Mouse (Mus musculus) midbrain, embryonic 12.5 days (tissue): ENCODE measurements at regions not wholly inside any gene's neighbourhood (a gene's known extent, or its start where the extent isn't known, plus 50 kb on each side); places are given as distances from the start of the nearest gene placed in this dataset.

Experiments
- ATAC-seq: fragments of 200-750 bp; cut with Nextera tagmentation; 2 replicates; pipeline ENCODE4 v1.8.0; 2017; ENCODE audit warnings: low read depth, moderate TSS enrichment, moderate library complexity; ENCODE audit not compliant: low FRiP score
- H3K27ac ChIP-seq: fragments of 300-500 bp; sonication (generic); replicated peaks from 2 replicates; pipeline ENCODE4 v1.5.1; 2016; ENCODE audit warnings: mild to moderate bottlenecking
- H3K27me3 ChIP-seq: fragments of 300-500 bp; sonication (generic); 2 replicates; pipeline ENCODE4 v1.6.1; 2016; ENCODE audit warnings: mild to moderate bottlenecking
- H3K36me3 ChIP-seq: fragments of 300-500 bp; sonication (generic); 2 replicates; pipeline ENCODE4 v1.6.1; 2016
- H3K4me1 ChIP-seq: fragments of 300-500 bp; sonication (generic); 2 replicates; pipeline ENCODE4 v1.6.1; 2016
- H3K4me2 ChIP-seq: fragments of 300-500 bp; sonication (generic); replicated peaks from 2 replicates; pipeline ENCODE4 v1.6.1; 2016; ENCODE audit warnings: mild to moderate bottlenecking, moderate library complexity
- H3K4me3 ChIP-seq: fragments of 300-500 bp; sonication (generic); 2 replicates; pipeline ENCODE4 v1.5.1; 2016; ENCODE audit warnings: mild to moderate bottlenecking
- H3K9ac ChIP-seq: fragments of 300-500 bp; sonication (generic); replicated peaks from 2 replicates; pipeline ENCODE4 v1.6.1; 2016; ENCODE audit warnings: mild to moderate bottlenecking, moderate library complexity
- H3K9me3 ChIP-seq: fragments of 300-500 bp; sonication (generic); 2 replicates; pipeline ENCODE4 v1.6.1; 2016; ENCODE audit warnings: mild to moderate bottlenecking
- WGBS: fragments of 180-500 bp; shearing (Covaris S2); methylation state at CpG from one replicate; pipeline ENCODE4 v1.1.7; 2016; 5-methylcytosine and 5-hydroxymethylcytosine counted together

DNA sequence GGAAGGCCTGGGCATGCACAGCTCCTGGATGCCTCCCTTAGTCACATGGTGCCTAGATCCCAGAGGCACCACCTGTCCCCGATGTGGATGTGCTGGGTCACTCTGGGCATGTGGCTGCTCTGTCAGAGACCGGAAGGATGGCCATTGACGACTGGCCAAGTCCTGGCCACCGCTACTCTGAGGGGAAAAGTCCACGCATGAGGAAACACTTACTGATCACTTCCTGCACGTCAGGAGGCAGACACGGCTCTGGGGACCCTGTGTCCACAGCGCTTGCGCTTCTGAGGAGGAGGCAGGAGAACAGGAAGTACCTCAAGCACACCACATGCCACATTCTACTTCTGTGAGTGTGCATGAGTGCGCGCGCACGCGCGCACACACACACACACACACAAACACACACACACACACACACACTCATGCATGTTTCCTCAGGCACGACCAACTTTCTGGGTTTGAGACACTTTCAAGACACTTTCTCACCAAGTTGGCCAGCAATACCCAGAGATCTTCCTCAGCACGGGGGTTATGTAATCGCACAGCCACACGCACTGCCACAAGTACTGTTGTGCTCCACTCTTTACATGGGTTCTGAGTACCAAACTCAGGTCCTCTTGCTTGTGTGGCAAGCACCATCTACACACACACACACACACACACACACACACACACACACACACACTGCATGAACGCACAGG is 85.7 kb upstream of the Tmem189 start:
- Histone ChIP-seq H3K4me2 (no peak overlapping the region), H3K4me1 (peaks cover 27% of the 10 kb centered on the region), H3K27ac (no peak overlapping the region), H3K9me3 (no peaks in the 10 kb centered on the region), H3K27me3 (peaks cover 30% of the 10 kb centered on the region), H3K36me3 (no peaks in the 10 kb centered on the region), H3K4me3 (no peak overlapping the region), H3K9ac (no peak overlapping the region)
- ATAC-seq, result no peak
- WGBS, result 79% methylated on average over 20 of the region's 20 CpGs

DNA sequence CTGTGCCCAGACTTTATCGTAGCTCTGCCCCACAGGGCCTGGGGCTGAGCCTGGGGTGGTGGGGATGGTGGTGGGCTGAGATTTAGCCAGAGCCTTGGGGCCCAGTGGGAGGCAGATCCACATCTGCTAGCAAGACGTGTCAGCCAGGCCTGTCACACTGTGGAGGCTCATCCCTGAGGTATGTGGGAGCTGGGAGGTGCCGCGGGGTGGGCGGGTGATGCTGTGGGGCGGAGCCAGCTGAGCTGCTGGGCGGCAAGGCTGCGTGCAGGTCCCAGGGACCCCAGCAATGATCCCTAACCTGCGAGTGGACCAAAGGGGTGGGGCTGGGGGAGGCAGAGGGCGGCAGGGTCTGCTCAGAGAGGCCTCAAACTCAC is 85.2 kb upstream of the Tmem189 start:
- Histone ChIP-seq H3K4me1 (peaks cover 27% of the 10 kb centered on the region), H3K4me3 (no peak overlapping the region), H3K27me3 (peaks cover 30% of the 10 kb centered on the region), H3K9ac (no peak overlapping the region), H3K36me3 (no peaks in the 10 kb centered on the region), H3K9me3 (no peaks in the 10 kb centered on the region), H3K27ac (no peak overlapping the region), H3K4me2 (no peak overlapping the region)
- WGBS, result 19% methylated on average over 10 of the region's 10 CpGs
- ATAC-seq, result no peak

DNA sequence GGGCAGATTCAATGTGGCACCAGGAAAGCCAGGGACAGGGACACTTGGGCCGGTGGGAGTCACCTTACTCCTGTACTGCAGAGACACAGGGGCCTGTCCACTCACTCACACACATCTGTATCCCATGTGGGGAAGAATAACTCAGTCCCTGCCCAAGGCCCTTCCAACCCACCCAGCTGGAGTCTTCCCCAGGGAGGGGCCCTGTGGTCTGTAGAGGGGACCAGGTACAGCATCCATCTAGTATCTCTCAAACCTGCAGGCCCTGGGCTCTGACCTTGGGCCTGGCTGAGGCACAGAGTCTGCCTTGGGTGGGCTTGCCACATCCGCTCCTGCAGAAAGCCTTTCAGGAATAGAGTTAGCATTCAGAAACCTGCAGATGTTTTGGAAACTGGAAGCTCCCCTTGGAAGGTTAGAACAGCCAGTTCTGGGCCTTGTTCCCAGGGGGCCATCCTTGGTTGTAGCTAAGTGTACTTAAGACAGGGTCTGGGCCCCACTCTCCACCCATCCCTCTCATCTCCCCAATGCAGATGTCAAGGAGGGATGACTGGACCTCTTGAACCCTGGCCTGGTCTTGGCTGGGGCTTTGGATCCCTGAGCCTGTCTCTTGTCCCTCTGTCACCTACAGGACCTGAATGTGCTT is 84.7 kb upstream of the Tmem189 start:
- peaks cover 27% of the 10 kb centered on the region for H3K4me1 ChIP-seq
- no peak for ATAC-seq
- no peaks in the 10 kb centered on the region for H3K9me3 ChIP-seq
- no peaks in the 10 kb centered on the region for H3K36me3 ChIP-seq
- H3K27me3 ChIP-seq, result peaks cover 30% of the 10 kb centered on the region
- H3K27ac ChIP-seq, result no peak overlapping the region
- no peak overlapping the region for H3K4me2 ChIP-seq
- no peak overlapping the region for H3K9ac ChIP-seq
- no peak overlapping the region for H3K4me3 ChIP-seq
- WGBS, result 89% methylated on average over 2 of the region's 2 CpGs

DNA sequence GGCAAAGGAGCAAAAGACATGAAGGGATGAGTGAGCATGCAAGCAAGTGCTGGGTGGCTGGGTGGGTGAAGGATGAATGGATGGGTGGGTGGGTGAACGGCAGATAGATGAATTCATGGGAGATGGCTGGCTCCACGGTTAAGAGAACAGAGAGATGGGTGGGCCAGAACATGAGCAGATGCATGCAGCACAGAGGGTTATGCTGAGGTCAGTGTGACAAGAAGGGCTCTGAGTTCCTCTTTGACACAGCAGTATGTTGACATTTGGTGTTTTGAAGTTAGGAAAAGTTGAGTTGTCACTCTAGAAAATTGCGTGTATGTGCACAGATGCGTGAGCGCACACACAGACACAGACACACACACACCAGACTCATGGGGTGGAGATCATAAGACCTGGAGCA is 83.2 kb upstream of the Tmem189 start:
- no peak overlapping the region for H3K4me3 ChIP-seq
- no peak overlapping the region for H3K27ac ChIP-seq
- peaks cover 15% of the 10 kb centered on the region for H3K4me1 ChIP-seq
- H3K36me3 ChIP-seq, result no peaks in the 10 kb centered on the region
- no peak overlapping the region for H3K9ac ChIP-seq
- WGBS, result 98% methylated on average over 5 of the region's 5 CpGs
- peaks cover 30% of the 10 kb centered on the region for H3K27me3 ChIP-seq
- ATAC-seq, result no peak
- H3K9me3 ChIP-seq, result no peaks in the 10 kb centered on the region
- no peak overlapping the region for H3K4me2 ChIP-seq

DNA sequence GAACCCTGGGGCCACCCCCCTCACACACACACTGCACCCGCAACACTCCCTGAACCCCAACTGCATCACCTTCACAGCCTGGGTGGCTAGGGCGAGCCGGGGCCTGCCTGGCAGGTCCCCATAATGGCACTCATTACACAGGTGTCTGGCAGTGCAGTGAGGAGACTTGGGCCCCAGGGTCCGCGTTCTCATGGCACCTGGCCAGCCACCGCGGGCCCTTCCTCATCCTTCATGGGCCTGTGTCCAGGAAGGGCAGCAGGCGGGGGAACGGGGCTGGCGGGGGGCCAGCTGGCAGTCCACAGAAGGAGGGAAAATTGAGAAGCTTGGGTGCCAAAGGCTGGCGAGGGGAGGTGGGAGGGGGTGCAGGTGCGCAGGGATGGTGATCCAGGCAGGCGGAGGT is 78.3 kb upstream of the Tmem189 start:
- H3K4me1 ChIP-seq, result no peaks in the 10 kb centered on the region
- no peak overlapping the region for H3K4me2 ChIP-seq
- H3K9me3 ChIP-seq, result no peaks in the 10 kb centered on the region
- H3K27ac ChIP-seq, result no peak overlapping the region
- H3K4me3 ChIP-seq, result no peak overlapping the region
- H3K36me3 ChIP-seq, result no peaks in the 10 kb centered on the region
- no peak overlapping the region for H3K9ac ChIP-seq
- 88% methylated on average over 13 of the region's 13 CpGs for WGBS
- no peak for ATAC-seq
- H3K27me3 ChIP-seq, result no peaks in the 10 kb centered on the region

DNA sequence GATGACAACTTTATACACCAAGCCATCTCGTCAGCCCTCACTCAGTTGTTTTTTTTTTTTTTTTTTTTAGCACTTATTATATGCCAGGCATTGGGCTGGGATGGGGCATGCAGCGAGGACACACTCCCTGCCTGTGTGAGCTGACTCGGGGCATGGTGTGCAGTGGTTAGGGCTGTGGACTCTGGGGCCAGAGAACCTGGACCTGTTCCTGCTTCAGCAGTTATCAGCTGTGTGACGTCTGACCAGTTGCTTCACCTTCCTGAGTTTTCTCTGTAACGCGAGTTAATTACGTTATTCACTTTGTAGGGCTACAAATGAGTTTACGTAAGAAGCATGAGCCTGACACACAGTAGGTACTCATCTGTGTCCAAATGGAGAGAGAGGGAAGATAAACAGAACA is 77.7 kb upstream of the Tmem189 start:
- Histone ChIP-seq H3K4me1 (no peaks in the 10 kb centered on the region), H3K9me3 (no peaks in the 10 kb centered on the region), H3K27ac (no peak overlapping the region), H3K36me3 (no peaks in the 10 kb centered on the region), H3K9ac (no peak overlapping the region), H3K27me3 (no peaks in the 10 kb centered on the region), H3K4me2 (no peak overlapping the region), H3K4me3 (no peak overlapping the region)
- 91% methylated on average over 8 of the region's 8 CpGs for WGBS
- no peak for ATAC-seq

DNA sequence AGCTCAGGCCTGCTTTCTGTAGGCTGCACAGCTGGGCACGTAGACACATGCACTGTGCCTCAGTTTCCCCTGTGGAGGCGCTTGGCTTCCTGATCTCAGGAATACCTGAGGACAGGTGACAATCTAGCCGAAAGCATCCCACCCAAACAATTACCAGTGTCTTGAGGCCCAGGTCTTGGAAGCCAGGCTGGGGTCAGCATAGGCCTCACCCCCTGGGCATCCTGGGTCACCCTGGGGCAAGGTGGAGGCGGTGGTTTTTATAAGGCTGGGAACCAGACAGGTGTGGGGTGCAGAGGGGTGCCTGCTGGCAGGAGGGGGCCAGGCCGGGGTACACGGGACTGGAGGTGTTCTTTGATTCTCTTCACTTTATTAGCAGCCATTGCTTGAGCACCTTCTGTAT is 76.2 kb upstream of the Tmem189 start:
- no peak overlapping the region for H3K4me2 ChIP-seq
- H3K4me3 ChIP-seq, result no peak overlapping the region
- ATAC-seq, result no peak
- H3K27me3 ChIP-seq, result no peaks in the 10 kb centered on the region
- H3K4me1 ChIP-seq, result no peaks in the 10 kb centered on the region
- 92% methylated on average over 6 of the region's 6 CpGs for WGBS
- H3K9me3 ChIP-seq, result no peaks in the 10 kb centered on the region
- no peak overlapping the region for H3K9ac ChIP-seq
- H3K36me3 ChIP-seq, result no peaks in the 10 kb centered on the region
- H3K27ac ChIP-seq, result no peak overlapping the region

DNA sequence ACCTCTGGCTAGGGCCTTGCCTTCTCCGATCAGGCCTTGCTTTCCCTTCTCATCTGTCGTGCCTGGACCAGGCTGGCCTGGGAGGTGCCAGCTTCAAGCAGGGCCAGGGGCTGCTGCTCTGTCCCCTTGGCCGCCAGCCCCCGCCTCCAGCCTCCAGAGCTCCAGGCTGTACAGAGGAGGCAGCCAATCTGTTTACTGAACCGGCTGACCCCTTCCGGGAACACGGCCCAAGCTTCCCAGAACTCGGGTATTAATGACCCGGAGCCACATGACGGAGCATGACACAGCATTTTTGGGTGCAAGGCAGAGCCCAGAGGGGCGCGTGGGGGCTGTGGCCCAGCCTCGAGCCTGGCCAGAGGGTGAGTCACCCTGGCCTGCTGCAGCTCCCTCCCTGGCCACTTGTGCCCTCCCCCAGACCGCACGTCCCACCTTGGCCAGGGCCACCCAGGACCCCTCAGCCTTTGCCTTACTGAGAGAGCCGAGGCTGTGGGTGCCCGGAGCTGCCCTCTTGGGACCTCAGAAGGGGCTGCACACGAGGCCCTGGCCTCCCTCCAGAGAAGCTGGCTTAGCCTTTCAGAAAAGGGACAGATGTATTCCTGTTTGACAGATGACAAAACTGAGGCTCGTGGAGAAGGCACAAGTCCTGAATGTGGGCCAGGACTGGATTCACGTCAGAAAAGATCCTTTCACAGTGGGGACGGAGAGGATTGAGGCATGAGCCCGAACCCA is 75.6 kb upstream of the Tmem189 start:
- Histone ChIP-seq H3K27me3 (no peaks in the 10 kb centered on the region), H3K9me3 (no peaks in the 10 kb centered on the region), H3K4me3 (no peak overlapping the region), H3K36me3 (no peaks in the 10 kb centered on the region), H3K9ac (no peak overlapping the region), H3K4me1 (no peaks in the 10 kb centered on the region), H3K27ac (no peak overlapping the region), H3K4me2 (no peak overlapping the region)
- WGBS, result 52% methylated on average over 22 of the region's 22 CpGs
- no peak for ATAC-seq

DNA sequence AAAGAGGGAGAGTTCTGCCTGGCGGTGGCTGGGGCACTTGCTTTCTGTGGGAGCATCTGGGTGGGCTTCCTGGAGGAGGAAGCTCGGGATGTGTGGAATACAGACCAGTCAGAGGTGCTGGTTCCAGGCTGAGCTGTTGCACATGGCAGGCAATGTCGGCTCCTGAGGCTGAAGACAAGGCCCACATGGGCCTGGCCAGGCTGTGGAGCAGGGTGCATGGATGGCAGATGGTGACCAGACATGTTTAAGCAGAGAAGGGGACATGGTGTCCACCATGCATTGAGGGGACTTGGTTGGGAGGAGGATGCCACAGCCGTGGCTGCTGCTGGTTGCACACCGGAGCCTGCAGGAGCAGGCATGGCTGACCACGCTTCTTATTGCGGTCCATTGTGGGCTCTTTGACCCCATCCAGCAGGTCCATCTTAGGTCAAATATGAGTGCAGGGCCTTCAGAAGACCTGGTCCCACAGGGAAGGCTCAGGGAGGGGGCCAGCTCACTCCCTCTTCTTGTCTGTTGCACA is 74.3 kb upstream of the Tmem189 start:
- Histone ChIP-seq H3K4me3 (no peak overlapping the region), H3K4me2 (no peak overlapping the region), H3K27ac (no peak overlapping the region), H3K4me1 (no peaks in the 10 kb centered on the region), H3K36me3 (no peaks in the 10 kb centered on the region), H3K9ac (no peak overlapping the region), H3K9me3 (no peaks in the 10 kb centered on the region), H3K27me3 (no peaks in the 10 kb centered on the region)
- 88% methylated on average over 7 of the region's 7 CpGs for WGBS
- no peak for ATAC-seq

DNA sequence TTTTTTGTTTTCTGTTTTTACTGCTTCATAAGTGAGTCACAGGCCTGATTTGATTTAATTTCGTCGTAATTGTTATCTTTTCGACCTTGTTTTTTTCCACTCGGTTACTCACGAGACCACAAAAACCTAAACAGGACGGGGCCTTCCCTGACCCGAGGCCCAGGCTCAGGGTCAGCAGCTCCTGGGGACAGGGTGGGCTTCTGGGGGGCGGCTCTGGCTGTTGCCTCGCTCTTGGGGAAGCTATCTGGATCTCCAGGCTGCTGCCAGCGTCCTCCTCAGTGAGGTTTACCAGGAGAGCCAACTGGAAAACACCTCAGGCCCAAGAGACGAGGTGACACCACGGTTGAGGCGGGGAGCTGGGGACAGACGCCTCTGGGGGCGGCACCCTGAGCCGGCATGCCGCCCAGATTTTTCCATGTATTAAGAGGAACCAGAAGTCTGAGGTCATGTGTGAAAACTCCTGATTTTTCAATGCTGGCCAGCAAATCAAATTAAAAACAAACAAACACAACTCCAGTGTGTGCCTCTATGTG is 71.8 kb upstream of the Tmem189 start:
- H3K9me3 ChIP-seq, result no peaks in the 10 kb centered on the region
- ATAC-seq, result no peak
- H3K27me3 ChIP-seq, result no peaks in the 10 kb centered on the region
- 0 out of 2 replicates have a peak, but pooled peaks cover 2% of the 10 kb centered on the region for H3K4me1 ChIP-seq
- no peak overlapping the region for H3K4me3 ChIP-seq
- no peak overlapping the region for H3K27ac ChIP-seq
- H3K36me3 ChIP-seq, result no peaks in the 10 kb centered on the region
- 80% methylated on average over 17 of the region's 17 CpGs for WGBS
- no peak overlapping the region for H3K4me2 ChIP-seq
- H3K9ac ChIP-seq, result no peak overlapping the region

DNA sequence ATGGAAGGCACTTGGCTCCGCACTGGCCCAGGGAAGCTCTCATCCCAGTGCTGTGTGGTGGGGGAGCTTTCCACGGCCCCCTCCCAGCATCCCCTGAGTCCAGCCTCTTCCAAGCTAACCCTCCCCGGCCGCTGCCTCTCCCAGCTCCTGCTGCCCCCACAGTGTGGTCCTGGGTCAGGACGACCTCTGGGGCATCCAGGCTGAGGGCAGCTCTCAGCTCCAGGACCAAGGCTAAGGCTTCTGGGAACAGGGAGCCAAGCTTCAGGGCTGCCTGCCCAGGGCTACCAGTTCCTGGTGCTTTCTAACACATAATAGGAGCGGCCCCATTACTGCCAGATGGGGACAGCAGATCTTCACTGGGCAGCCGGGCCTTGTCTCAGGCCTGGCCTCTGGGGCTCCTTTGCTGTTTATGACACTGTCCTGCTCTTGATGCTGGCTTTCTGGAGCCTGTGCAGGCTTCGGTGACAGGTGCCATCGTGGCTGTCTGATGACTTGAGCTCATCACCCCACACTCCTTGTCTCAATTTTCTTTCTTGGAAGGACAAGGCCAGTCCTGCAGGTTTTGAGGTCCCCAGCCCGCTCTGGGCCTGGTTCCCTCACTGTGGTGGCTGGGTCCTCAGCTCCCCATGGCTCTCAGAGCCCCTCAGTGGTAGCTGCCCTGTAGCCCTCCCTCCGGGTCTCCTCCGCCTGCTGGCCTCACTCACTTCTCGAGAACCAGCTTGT is 71.2 kb upstream of the Tmem189 start:
- Histone ChIP-seq H3K9me3 (no peaks in the 10 kb centered on the region), H3K27ac (no peak overlapping the region), H3K4me1 (0 out of 2 replicates have a peak, but pooled peaks cover 2% of the 10 kb centered on the region), H3K9ac (no peak overlapping the region), H3K36me3 (no peaks in the 10 kb centered on the region), H3K4me3 (no peak overlapping the region), H3K4me2 (no peak overlapping the region), H3K27me3 (no peaks in the 10 kb centered on the region)
- WGBS, result 79% methylated on average over 13 of the region's 13 CpGs
- no peak for ATAC-seq
